Mouse (Mus musculus): ENCODE measurements around the gene Gm28710. TPM values are rescaled to one million over a fixed set of nuclear protein-coding genes. Genes with fewer than 3 reads are reported as not detected.

Gene Gm28710
- polyA plus RNA-seq (2015; fragmentation: Nextera tagmentation; extraction: Ambion mirVana) = 0.03 TPM in 1 of 2 replicates, not detected in the other

DNA sequence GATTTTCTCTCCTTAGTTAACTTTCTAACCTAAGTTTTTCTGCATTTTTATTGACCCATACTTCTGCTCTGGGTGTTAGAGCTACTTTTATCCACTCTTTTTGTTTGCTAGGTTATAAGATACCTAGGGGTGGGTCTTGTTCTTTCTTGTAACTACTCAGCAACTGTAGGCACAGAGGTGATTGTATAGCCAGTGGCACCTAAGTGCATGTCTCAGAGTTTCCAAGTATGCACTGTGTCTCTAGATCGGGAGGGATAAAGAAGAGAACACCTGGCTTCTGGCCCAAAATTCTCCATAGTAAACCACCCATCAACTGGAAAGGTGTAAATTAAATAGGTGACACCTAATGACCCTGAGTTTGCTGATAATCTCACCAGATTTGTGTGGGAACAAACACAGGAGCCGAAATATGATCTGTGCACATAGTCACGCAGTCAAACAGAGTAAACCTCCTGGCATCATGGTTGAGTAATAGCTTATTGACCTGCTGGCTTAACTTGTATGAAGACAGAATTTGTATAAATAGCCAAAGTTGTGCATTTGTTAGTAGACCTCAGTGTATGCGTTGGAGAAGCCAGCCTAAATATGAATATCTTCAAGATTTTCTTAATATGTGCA, at the start of gene Gm28710:
Gene Gm28710, plus strand, starts transcription at position 568 of the 618 bp plus-strand sequence.
- H3K9me3 ChIP-seq (replicated peaks) = no peaks in the 10 kb centered on the region
- WGBS (ENCODE audit: insufficient replicate concordance) = 64% methylated on average over 4 of the region's 4 CpGs
- H3K9ac ChIP-seq = no peak within 1 kb of the TSS
- H3K4me2 ChIP-seq = no peak within 1 kb of the TSS
- no peaks in the 10 kb centered on the region for H3K36me3 ChIP-seq
- no peak within 1 kb of the TSS for H3K4me3 ChIP-seq (replicated peaks)
- DNase-seq = no peak
- H3K27ac ChIP-seq = no peak within 1 kb of the TSS
- H3K27me3 ChIP-seq = no peaks in the 10 kb centered on the region
- no peak for ATAC-seq (ENCODE audit: low read depth)
- H3K4me1 ChIP-seq (replicated peaks) = no peaks in the 10 kb centered on the region

GRCm38 (mm10) chr5:16777176-16777575, 14.4 kb upstream of the Gm28710 start:
- no peaks in the 10 kb centered on the region for H3K36me3 ChIP-seq
- no peaks in the 10 kb centered on the region for H3K4me1 ChIP-seq (replicated peaks)
- no peak overlapping the region for H3K4me2 ChIP-seq
- WGBS (ENCODE audit: insufficient replicate concordance) = 51% methylated on average over 2 of the region's 2 CpGs
- H3K27ac ChIP-seq = no peak overlapping the region
- H3K27me3 ChIP-seq = no peaks in the 10 kb centered on the region
- H3K9ac ChIP-seq = no peak overlapping the region
- no peaks in the 10 kb centered on the region for H3K9me3 ChIP-seq (replicated peaks)
- ATAC-seq (ENCODE audit: low read depth) = no peak
- no peak for DNase-seq
- H3K4me3 ChIP-seq (replicated peaks) = no peak overlapping the region

- WGBS (ENCODE audit: insufficient replicate concordance) = 64% methylated on average over 6 of the region's 6 CpGs
- no peaks in the 10 kb centered on the region for H3K4me1 ChIP-seq (replicated peaks)
- H3K4me3 ChIP-seq (replicated peaks) = no peak overlapping the region
- no peak overlapping the region for H3K9ac ChIP-seq
- H3K36me3 ChIP-seq = no peaks in the 10 kb centered on the region
- DNase-seq (no peak), ATAC-seq (ENCODE audit: low read depth) (no peak)
- H3K4me2 ChIP-seq = no peak overlapping the region
- H3K27ac ChIP-seq = no peak overlapping the region
- H3K9me3 ChIP-seq (replicated peaks) = no peaks in the 10 kb centered on the region
- no peaks in the 10 kb centered on the region for H3K27me3 ChIP-seq
These were observed 12.9 kb upstream of the Gm28710 start for GRCm38 (mm10) chr5:16778610-16779172.

GRCm38 (mm10) chr5:16785627-16786026, 6.0 kb upstream of the Gm28710 start:
- WGBS (ENCODE audit: insufficient replicate concordance) = 65% methylated on average over 4 of the region's 4 CpGs
- Histone ChIP-seq H3K9ac (no peak overlapping the region), H3K36me3 (no peaks in the 10 kb centered on the region), H3K9me3 (replicated peaks) (no peaks in the 10 kb centered on the region), H3K4me1 (replicated peaks) (no peaks in the 10 kb centered on the region), H3K4me3 (replicated peaks) (no peak overlapping the region), H3K4me2 (no peak overlapping the region), H3K27me3 (no peaks in the 10 kb centered on the region), H3K27ac (no peak overlapping the region)
- ATAC-seq (ENCODE audit: low read depth) (no peak), DNase-seq (no peak)

DNA sequence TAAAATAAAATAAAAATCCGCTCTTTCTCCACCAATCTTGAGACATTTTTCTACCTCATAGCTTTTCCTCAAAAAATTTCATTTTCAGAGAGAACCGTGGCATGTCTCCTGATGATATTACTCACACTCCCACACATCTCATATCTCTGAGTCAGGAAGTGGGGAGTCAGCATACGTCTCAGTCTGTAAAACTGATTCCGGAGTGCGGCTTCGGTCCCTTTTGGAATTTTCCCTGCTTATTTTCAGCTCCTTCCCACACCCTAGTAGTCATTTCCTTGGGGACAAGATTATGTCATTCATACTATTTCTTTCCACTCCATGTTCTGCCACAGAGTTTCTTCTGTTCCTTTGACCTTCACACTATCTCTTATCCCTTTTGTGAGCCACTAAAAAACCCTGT, 3.4 kb downstream of the Gm28710 start:
- Histone ChIP-seq H3K4me1 (replicated peaks) (no peaks in the 10 kb centered on the region), H3K9ac (no peak overlapping the region), H3K27me3 (no peaks in the 10 kb centered on the region), H3K27ac (no peak overlapping the region), H3K9me3 (replicated peaks) (no peaks in the 10 kb centered on the region), H3K4me2 (no peak overlapping the region), H3K4me3 (replicated peaks) (no peak overlapping the region), H3K36me3 (no peaks in the 10 kb centered on the region)
- WGBS (ENCODE audit: insufficient replicate concordance) = 70% methylated on average over 6 of the region's 6 CpGs
- DNase-seq (no peak), ATAC-seq (ENCODE audit: low read depth) (no peak)

DNA sequence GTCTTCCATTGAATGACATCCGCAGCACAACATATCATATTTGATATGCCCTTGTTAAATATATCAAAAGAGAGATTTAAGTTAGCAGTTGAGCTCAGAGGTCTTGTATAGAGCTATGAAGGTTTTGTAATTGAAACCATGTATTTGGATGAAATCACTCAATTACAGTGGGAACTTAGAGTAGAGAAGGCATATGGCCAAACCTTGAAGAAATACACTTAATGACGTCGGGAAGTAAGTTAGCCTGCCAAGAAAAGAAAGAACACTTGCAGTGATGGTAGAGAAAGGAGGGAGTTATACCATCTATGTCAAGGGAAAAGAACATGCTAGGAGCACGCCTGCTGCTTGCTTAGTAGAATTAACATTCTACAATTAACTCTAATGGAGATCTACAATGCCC, 11.1 kb downstream of the Gm28710 start:
- Histone ChIP-seq H3K4me1 (replicated peaks) (no peaks in the 10 kb centered on the region), H3K9me3 (replicated peaks) (no peaks in the 10 kb centered on the region), H3K9ac (no peak overlapping the region), H3K4me2 (no peak overlapping the region), H3K27me3 (no peaks in the 10 kb centered on the region), H3K27ac (no peak overlapping the region), H3K36me3 (no peaks in the 10 kb centered on the region), H3K4me3 (replicated peaks) (no peak overlapping the region)
- 67% methylated on average over 4 of the region's 4 CpGs for WGBS (ENCODE audit: insufficient replicate concordance)
- DNase-seq (no peak), ATAC-seq (ENCODE audit: low read depth) (no peak)

DNA sequence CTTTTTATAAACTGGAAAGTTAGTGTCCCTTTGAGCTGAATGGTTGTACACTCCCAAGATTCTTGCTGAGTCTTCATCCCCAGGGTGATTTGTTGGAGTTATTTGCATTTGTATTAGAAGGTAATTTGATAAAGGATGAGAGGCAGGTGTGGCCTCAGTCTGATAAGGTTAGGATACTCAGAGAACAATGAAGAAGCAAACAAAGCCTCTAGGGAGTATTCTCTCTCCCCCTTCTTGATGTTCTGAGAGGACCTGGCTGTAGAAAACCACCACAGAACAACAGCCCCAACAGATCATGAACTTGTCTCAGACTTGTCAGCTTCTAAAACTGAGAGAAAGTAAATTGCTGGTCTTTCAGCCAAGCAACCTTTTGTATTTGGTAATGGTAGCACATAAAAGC, 47.4 kb downstream of the Gm28710 start:
- no peak overlapping the region for H3K27ac ChIP-seq
- H3K36me3 ChIP-seq = no peaks in the 10 kb centered on the region
- ATAC-seq (ENCODE audit: low read depth) = no peak
- H3K4me1 ChIP-seq (replicated peaks) = no peaks in the 10 kb centered on the region
- no peak overlapping the region for H3K4me2 ChIP-seq
- no peak overlapping the region for H3K9ac ChIP-seq
- DNase-seq = no peak
- no peaks in the 10 kb centered on the region for H3K27me3 ChIP-seq
- no peak overlapping the region for H3K4me3 ChIP-seq (replicated peaks)
- no peaks in the 10 kb centered on the region for H3K9me3 ChIP-seq (replicated peaks)

- H3K36me3 ChIP-seq = no peaks in the 10 kb centered on the region
- no peaks in the 10 kb centered on the region for H3K27me3 ChIP-seq
- no peak overlapping the region for H3K4me3 ChIP-seq (replicated peaks)
- ATAC-seq (ENCODE audit: low read depth) = no peak
- WGBS (ENCODE audit: insufficient replicate concordance) = 40% methylated on average over 2 of the region's 2 CpGs
- no peak overlapping the region for H3K4me2 ChIP-seq
- DNase-seq = no peak
- H3K9ac ChIP-seq = no peak overlapping the region
- no peak overlapping the region for H3K27ac ChIP-seq
- no peaks in the 10 kb centered on the region for H3K9me3 ChIP-seq (replicated peaks)
- no peaks in the 10 kb centered on the region for H3K4me1 ChIP-seq (replicated peaks)
These were observed 77.8 kb downstream of the Gm28710 start for GRCm38 (mm10) chr5:16869309-16869915.

DNA sequence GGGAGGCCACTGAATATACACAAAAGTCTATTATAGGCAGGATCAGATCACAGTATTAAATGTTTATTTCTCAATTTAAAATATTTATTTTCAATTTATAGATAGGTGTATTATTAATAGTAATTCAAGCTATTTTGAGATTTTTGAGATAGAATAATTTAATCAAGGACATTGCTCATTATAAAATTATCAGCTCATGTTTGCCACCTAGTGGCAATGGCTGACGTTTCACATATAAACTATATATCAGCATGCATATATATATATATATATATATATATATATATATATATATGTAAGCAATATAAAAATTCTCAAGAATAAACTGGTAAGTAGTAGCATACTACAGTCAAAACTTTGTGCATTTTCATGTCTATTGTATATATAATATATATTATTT, 102.6 kb downstream of the Gm28710 start:
- Histone ChIP-seq H3K4me1 (replicated peaks) (no peaks in the 10 kb centered on the region), H3K4me2 (no peak overlapping the region), H3K27me3 (no peaks in the 10 kb centered on the region), H3K4me3 (replicated peaks) (no peak overlapping the region), H3K27ac (no peak overlapping the region), H3K9me3 (replicated peaks) (no peaks in the 10 kb centered on the region), H3K36me3 (no peaks in the 10 kb centered on the region), H3K9ac (no peak overlapping the region)
- 12% methylated on average over 1 of the region's 1 CpGs for WGBS (ENCODE audit: insufficient replicate concordance)
- DNase-seq (no peak), ATAC-seq (ENCODE audit: low read depth) (no peak)

GRCm38 (mm10) chr5:16919791-16920190, 128.2 kb downstream of the Gm28710 start:
- H3K4me2 ChIP-seq = no peak overlapping the region
- H3K4me3 ChIP-seq (replicated peaks) = no peak overlapping the region
- no peaks in the 10 kb centered on the region for H3K4me1 ChIP-seq (replicated peaks)
- no peaks in the 10 kb centered on the region for H3K9me3 ChIP-seq (replicated peaks)
- no peak for DNase-seq
- H3K27me3 ChIP-seq = no peaks in the 10 kb centered on the region
- no peak overlapping the region for H3K27ac ChIP-seq
- WGBS (ENCODE audit: insufficient replicate concordance) = 67% methylated on average over 8 of the region's 8 CpGs
- no peak overlapping the region for H3K9ac ChIP-seq
- no peaks in the 10 kb centered on the region for H3K36me3 ChIP-seq
- no peak for ATAC-seq (ENCODE audit: low read depth)

DNA sequence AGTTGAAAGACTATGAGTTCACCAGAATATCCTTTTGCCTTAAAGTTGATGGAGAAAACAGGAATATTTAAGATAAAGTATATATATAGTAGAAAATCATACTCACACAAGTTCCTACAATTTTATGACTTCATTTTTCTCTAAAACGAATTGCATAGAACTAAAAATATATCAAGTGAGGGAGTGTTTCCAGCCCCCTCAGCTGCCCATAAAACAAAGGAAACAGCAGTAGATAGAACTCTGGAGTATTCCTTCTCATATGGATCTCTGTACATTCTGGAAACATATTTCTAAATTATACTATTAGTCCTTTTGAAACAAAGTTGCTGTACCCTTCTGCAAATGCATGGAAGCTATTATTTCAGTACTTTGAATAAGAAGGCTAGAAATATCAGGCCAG, 130.9 kb downstream of the Gm28710 start:
- Histone ChIP-seq H3K9ac (no peak overlapping the region), H3K36me3 (no peaks in the 10 kb centered on the region), H3K27ac (no peak overlapping the region), H3K27me3 (no peaks in the 10 kb centered on the region), H3K4me1 (replicated peaks) (no peaks in the 10 kb centered on the region), H3K4me2 (no peak overlapping the region), H3K9me3 (replicated peaks) (no peaks in the 10 kb centered on the region), H3K4me3 (replicated peaks) (no peak overlapping the region)
- ATAC-seq (ENCODE audit: low read depth) (no peak), DNase-seq (no peak)
- 39% methylated on average over 1 of the region's 1 CpGs for WGBS (ENCODE audit: insufficient replicate concordance)
